Mouse (Mus musculus): ENCODE measurements around the gene Nmnat2. TPM values are rescaled to one million over a fixed set of nuclear protein-coding genes. Genes with fewer than 3 reads are reported as not detected.

Gene Nmnat2
- polyA plus RNA-seq, 1 experiment from 2014 or later, result 1.3 TPM

DNA sequence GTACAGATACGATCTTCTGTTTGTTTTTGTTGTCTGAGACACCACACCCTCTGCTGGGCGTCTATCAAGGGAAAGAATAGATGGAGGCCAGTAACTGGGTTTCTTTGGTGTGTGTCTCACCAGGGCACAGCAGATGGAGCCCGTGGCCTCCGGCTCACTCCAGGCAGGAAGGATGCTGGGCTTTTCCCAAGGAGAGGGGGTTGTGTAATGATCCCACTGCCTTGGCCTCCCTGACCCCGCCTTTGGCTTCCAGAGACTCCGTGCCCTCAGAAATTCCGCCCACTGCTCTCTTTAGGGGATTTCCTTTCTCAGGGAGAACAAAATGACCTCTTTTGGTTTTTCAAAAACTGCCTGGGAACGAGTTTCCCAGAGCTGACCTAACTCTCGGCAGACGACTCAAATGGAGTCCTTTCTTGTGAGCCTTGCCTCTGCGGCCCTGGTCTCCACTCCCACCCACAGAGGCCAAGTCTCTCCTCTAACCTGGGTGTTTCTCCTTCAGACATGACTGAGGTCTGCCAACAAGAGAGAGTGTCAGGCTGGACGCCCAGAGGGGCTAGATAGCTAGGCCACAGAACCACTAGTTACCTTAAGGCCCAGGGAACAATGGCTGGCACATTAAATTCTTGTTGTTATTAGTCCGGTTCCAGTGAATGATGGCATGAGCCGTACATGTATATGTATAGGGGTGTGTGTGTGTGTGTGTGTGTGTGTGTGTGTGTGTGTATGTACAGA, 93.5 kb downstream of the Nmnat2 start:
- ATAC-seq (ENCODE audit: low FRiP score, low TSS enrichment), result peak; percentile 81
- 39% methylated on average over 14 of the region's 14 CpGs for WGBS

DNA sequence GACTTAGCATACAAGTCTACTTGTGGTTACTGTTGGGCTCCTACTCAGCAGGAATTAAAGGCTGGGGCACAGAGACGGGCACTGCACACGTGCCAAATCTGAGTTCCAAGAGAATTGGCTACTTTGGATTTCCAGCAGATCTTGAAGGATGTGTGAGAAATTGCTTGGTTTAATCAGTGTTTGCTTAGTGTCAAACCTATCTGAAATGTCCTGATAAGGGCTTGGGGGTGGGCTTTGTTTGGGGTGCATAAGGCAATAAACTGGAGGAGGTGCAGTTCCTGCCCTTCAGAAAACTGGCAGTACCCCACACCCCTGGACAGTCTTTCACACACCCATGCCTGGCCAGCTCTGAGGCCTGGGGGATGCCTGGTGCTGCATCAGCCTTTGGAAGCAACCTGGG, 94.7 kb downstream of the Nmnat2 start:
- Histone ChIP-seq H3K9ac (ENCODE audit: low read length) (no peak overlapping the region), H3K36me3 (ENCODE audit: control insufficient read depth, insufficient read depth, low read length) (no peaks in the 10 kb centered on the region), H3K27me3 (ENCODE audit: control insufficient read depth, insufficient read depth, low read length) (no peaks in the 10 kb centered on the region), H3K27ac (replicated peaks) (no peak overlapping the region), H3K4me2 (replicated peaks; ENCODE audit: low read depth) (no peak overlapping the region), H3K4me3 (ENCODE audit: low read depth, low read length) (no peak overlapping the region), H3K4me1 (replicated peaks; ENCODE audit: control insufficient read depth, insufficient read depth) (no peaks in the 10 kb centered on the region), H3K9me3 (ENCODE audit: control insufficient read depth, low read length) (no peaks in the 10 kb centered on the region)
- TF ChIP-seq CTCF (IDR thresholded peaks at IDR 0.05; ENCODE audit: low read depth) (no peak), EP300 (optimal IDR thresholded peaks at IDR 0.05) (no peak)
- no peak for DNase-seq (ENCODE audit: low spot score)
- WGBS, result 39% methylated on average over 2 of the region's 2 CpGs
- no peak for ATAC-seq (ENCODE audit: low FRiP score, low TSS enrichment)

More for the DNA sequence above, 93.5 kb downstream of the Nmnat2 start:
- peak; percentile 55 for DNase-seq (ENCODE audit: low spot score)
- H3K4me2 ChIP-seq (replicated peaks; ENCODE audit: low read depth), result no peak overlapping the region
- H3K9ac ChIP-seq (ENCODE audit: low read length), result no peak overlapping the region
- no peaks in the 10 kb centered on the region for H3K4me1 ChIP-seq (replicated peaks; ENCODE audit: control insufficient read depth, insufficient read depth)
- TF ChIP-seq CTCF (IDR thresholded peaks at IDR 0.05; ENCODE audit: low read depth) (peak; percentile 77), EP300 (optimal IDR thresholded peaks at IDR 0.05) (no peak)
- H3K9me3 ChIP-seq (ENCODE audit: control insufficient read depth, low read length), result no peaks in the 10 kb centered on the region
- no peaks in the 10 kb centered on the region for H3K36me3 ChIP-seq (ENCODE audit: control insufficient read depth, insufficient read depth, low read length)
- no peak overlapping the region for H3K4me3 ChIP-seq (ENCODE audit: low read depth, low read length)
- H3K27ac ChIP-seq (replicated peaks), result 0 out of 2 replicates have a peak overlapping the region, but pooled peaks have one; percentile 9
- no peaks in the 10 kb centered on the region for H3K27me3 ChIP-seq (ENCODE audit: control insufficient read depth, insufficient read depth, low read length)

DNA sequence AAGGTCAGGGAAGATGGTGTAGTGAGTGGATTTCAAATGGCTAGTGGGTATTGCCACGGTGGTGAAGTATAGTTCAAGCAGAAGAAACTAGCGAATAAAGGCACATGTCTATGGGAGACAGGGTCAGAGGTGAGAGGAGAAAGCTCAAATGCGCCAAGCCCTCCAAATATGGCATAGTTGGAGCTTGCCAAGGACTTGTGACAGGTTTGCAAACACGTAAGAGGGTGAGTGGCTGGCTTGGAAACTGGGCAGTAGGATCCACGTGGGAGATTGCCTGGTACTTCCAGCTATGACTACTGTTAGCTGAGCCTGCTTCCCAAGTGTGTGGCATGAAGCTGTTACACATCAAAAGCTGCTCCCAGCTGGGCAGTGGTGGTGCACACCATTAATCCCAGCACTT, 96.7 kb downstream of the Nmnat2 start:
- Histone ChIP-seq H3K4me2 (replicated peaks; ENCODE audit: low read depth) (no peak overlapping the region), H3K9ac (ENCODE audit: low read length) (no peak overlapping the region), H3K4me3 (ENCODE audit: low read depth, low read length) (no peak overlapping the region), H3K4me1 (replicated peaks; ENCODE audit: control insufficient read depth, insufficient read depth) (no peaks in the 10 kb centered on the region), H3K36me3 (ENCODE audit: control insufficient read depth, insufficient read depth, low read length) (no peaks in the 10 kb centered on the region), H3K27me3 (ENCODE audit: control insufficient read depth, insufficient read depth, low read length) (no peaks in the 10 kb centered on the region), H3K27ac (replicated peaks) (no peak overlapping the region), H3K9me3 (ENCODE audit: control insufficient read depth, low read length) (no peaks in the 10 kb centered on the region)
- DNase-seq (ENCODE audit: low spot score), result no peak
- whole genome bisulfite sequencing, result 78% methylated on average over 5 of the region's 5 CpGs
- no peak for ATAC-seq (ENCODE audit: low FRiP score, low TSS enrichment)
- TF ChIP-seq EP300 (optimal IDR thresholded peaks at IDR 0.05) (no peak), CTCF (IDR thresholded peaks at IDR 0.05; ENCODE audit: low read depth) (no peak)

DNA sequence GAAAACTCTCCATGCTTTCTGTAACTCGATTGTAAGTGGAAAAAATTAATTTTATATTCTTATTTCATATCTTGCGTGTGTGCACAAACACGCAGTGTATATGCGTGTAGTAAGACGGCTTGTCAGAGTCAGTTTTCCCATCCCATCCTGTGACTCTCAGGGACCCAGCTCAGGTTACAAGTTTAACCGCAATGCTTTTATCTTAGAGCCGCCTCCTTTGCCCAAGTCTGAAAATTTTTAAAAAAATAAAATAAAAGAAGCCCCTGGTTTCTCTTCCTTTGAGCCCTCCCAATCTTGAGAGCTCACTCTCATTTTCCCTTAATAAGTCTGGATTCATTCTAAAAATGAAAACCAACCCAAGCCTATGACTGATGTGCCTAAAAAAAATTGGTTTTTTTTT, 98.8 kb downstream of the Nmnat2 start:
- no peak for TF ChIP-seq CTCF (IDR thresholded peaks at IDR 0.05; ENCODE audit: low read depth)
- no peak for TF ChIP-seq EP300 (optimal IDR thresholded peaks at IDR 0.05)
- DNase-seq (ENCODE audit: low spot score) (no peak), ATAC-seq (ENCODE audit: low FRiP score, low TSS enrichment) (no peak)
- Histone ChIP-seq H3K9ac (ENCODE audit: low read length) (no peak overlapping the region), H3K4me2 (replicated peaks; ENCODE audit: low read depth) (no peak overlapping the region), H3K27me3 (ENCODE audit: control insufficient read depth, insufficient read depth, low read length) (no peaks in the 10 kb centered on the region), H3K27ac (replicated peaks) (no peak overlapping the region), H3K4me3 (ENCODE audit: low read depth, low read length) (no peak overlapping the region), H3K9me3 (ENCODE audit: control insufficient read depth, low read length) (no peaks in the 10 kb centered on the region), H3K4me1 (replicated peaks; ENCODE audit: control insufficient read depth, insufficient read depth) (no peaks in the 10 kb centered on the region), H3K36me3 (ENCODE audit: control insufficient read depth, insufficient read depth, low read length) (no peaks in the 10 kb centered on the region)
- 56% methylated on average over 7 of the region's 7 CpGs for WGBS

DNA sequence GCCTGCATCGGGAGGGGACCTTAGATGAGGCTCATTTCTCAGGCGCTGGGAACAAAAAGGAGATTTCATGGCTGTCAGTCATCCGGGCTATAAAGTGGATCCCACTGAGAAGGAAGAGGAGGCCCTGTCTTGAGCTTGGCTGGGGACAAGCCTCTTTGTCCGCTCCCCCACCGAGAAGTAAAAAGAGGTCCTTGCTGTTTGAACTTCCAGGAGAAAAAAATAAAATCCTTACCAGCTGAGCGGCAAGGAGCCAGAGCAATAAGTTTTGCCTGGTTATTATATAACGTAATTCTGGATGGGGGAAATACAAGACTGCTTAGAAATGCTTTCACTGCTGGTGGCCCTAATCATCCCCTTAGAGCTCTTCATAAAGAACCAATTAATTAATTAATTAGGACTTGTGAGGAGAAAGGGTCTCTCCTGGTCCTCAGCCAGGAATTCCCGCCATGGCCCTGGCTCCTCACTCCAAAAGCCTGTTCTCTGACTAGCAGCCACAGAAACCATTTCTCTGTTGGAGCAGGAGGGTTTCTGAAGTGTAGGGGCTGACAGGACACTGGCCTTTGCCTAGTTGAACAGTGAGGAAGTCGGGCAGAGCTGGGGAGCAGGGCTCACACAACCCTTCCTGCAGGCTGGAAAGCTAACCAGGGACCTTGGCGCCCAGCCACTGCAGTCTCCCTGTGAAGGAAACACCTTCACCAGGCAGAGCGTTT, 99.5 kb downstream of the Nmnat2 start:
- no peak overlapping the region for H3K4me2 ChIP-seq (replicated peaks; ENCODE audit: low read depth)
- H3K36me3 ChIP-seq (ENCODE audit: control insufficient read depth, insufficient read depth, low read length), result no peaks in the 10 kb centered on the region
- no peak overlapping the region for H3K9ac ChIP-seq (ENCODE audit: low read length)
- no peak overlapping the region for H3K27ac ChIP-seq (replicated peaks)
- no peaks in the 10 kb centered on the region for H3K9me3 ChIP-seq (ENCODE audit: control insufficient read depth, low read length)
- DNase-seq (ENCODE audit: low spot score), result no peak
- H3K4me3 ChIP-seq (ENCODE audit: low read depth, low read length), result no peak overlapping the region
- no peak for ATAC-seq (ENCODE audit: low FRiP score, low TSS enrichment)
- H3K27me3 ChIP-seq (ENCODE audit: control insufficient read depth, insufficient read depth, low read length), result no peaks in the 10 kb centered on the region
- 36% methylated on average over 11 of the region's 11 CpGs for WGBS
- no peak for TF ChIP-seq CTCF (IDR thresholded peaks at IDR 0.05; ENCODE audit: low read depth)
- no peak for TF ChIP-seq EP300 (optimal IDR thresholded peaks at IDR 0.05)
- H3K4me1 ChIP-seq (replicated peaks; ENCODE audit: control insufficient read depth, insufficient read depth), result no peaks in the 10 kb centered on the region

DNA sequence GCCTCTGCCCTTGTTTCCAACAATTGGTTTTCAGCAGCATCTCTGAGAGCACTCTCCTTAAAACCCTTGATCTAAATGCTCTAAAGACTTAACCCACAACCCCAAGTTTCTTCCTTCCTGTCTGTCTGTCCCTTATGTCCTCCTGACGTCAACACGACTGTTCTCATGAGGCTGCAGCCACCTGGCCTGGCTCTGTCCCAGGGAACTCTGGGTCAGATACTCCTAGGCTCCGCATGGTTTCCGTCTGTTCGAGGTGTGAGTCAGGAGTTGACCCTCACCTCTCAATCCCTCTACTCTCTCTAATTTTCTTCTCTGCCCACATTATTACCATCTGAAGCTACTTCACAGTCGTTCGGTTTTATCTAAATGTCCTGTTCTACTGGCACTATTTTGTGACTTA, 103.5 kb downstream of the Nmnat2 start:
- no peak for ATAC-seq (ENCODE audit: low FRiP score, low TSS enrichment)
- Histone ChIP-seq H3K4me3 (ENCODE audit: low read depth, low read length) (no peak overlapping the region), H3K27me3 (ENCODE audit: control insufficient read depth, insufficient read depth, low read length) (no peaks in the 10 kb centered on the region), H3K9ac (ENCODE audit: low read length) (no peak overlapping the region), H3K36me3 (ENCODE audit: control insufficient read depth, insufficient read depth, low read length) (no peaks in the 10 kb centered on the region), H3K4me2 (replicated peaks; ENCODE audit: low read depth) (no peak overlapping the region), H3K9me3 (ENCODE audit: control insufficient read depth, low read length) (no peaks in the 10 kb centered on the region), H3K4me1 (replicated peaks; ENCODE audit: control insufficient read depth, insufficient read depth) (no peaks in the 10 kb centered on the region), H3K27ac (replicated peaks) (no peak overlapping the region)
- TF ChIP-seq EP300 (optimal IDR thresholded peaks at IDR 0.05) (no peak), CTCF (IDR thresholded peaks at IDR 0.05; ENCODE audit: low read depth) (no peak)
- WGBS, result 71% methylated on average over 7 of the region's 7 CpGs
- DNase-seq (ENCODE audit: low spot score), result no peak

Data from stomach, postnatal 0 days (tissue).